Mouse (Mus musculus): ENCODE results near the gene Itpr2. TPM values are rescaled to one million over a fixed set of nuclear protein-coding genes. Genes with fewer than 3 reads are reported as not detected.

Itpr2 gene
- polyA plus RNA-seq, 1 experiment from 2014 or later = 6.1 TPM

GRCm38 (mm10) chr6:146315153-146315552 is 186.9 kb downstream of the Itpr2 start:
- H3K36me3 ChIP-seq (ENCODE audit: control insufficient read depth, insufficient read depth, low read length) = no peaks in the 10 kb centered on the region
- no peak for ATAC-seq (ENCODE audit: low read depth)
- H3K4me2 ChIP-seq (ENCODE audit: low read depth, low read length) = no peak overlapping the region
- no peak overlapping the region for H3K9ac ChIP-seq (replicated peaks; ENCODE audit: low read depth, low read length)
- WGBS = 93% methylated on average over 8 of the region's 8 CpGs
- H3K4me1 ChIP-seq (ENCODE audit: control insufficient read depth, insufficient read depth, low read length) = no peaks in the 10 kb centered on the region
- no peaks in the 10 kb centered on the region for H3K27me3 ChIP-seq (ENCODE audit: control insufficient read depth, insufficient read depth, low read length)
- H3K9me3 ChIP-seq (ENCODE audit: control insufficient read depth, low read length) = no peaks in the 10 kb centered on the region
- no peak overlapping the region for H3K27ac ChIP-seq (ENCODE audit: low read depth, low read length)
- no peak overlapping the region for H3K4me3 ChIP-seq (ENCODE audit: low read depth, low read length)

DNA sequence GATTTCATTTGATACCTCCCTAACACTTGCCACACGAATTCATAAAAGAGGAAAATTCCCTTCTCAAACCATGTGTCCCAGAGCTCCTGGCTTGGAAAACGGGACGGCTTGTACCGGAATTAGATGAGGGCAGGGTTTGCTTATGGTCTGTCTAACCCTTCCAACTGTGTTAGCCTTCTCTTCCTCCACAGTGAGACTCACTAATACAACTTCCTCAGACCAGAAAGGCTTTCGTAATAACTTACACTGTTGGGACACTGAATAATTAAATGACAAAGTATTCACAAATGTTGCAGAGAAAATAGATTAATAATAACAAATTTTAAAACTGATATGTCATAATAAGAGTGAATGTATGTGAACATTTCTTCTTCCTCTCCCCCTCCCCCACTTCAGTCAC is 187.7 kb downstream of the Itpr2 start:
- 89% methylated on average over 5 of the region's 5 CpGs for WGBS
- no peaks in the 10 kb centered on the region for H3K36me3 ChIP-seq (ENCODE audit: control insufficient read depth, insufficient read depth, low read length)

GRCm38 (mm10) chr6:146313396-146313795 is 188.6 kb downstream of the Itpr2 start:
- H3K4me1 ChIP-seq (ENCODE audit: control insufficient read depth, insufficient read depth, low read length) = no peaks in the 10 kb centered on the region
- no peaks in the 10 kb centered on the region for H3K36me3 ChIP-seq (ENCODE audit: control insufficient read depth, insufficient read depth, low read length)
- no peak for ATAC-seq (ENCODE audit: low read depth)
- H3K4me3 ChIP-seq (ENCODE audit: low read depth, low read length) = no peak overlapping the region
- WGBS = 97% methylated on average over 4 of the region's 4 CpGs
- H3K9me3 ChIP-seq (ENCODE audit: control insufficient read depth, low read length) = no peaks in the 10 kb centered on the region
- no peaks in the 10 kb centered on the region for H3K27me3 ChIP-seq (ENCODE audit: control insufficient read depth, insufficient read depth, low read length)
- H3K27ac ChIP-seq (ENCODE audit: low read depth, low read length) = no peak overlapping the region
- no peak overlapping the region for H3K9ac ChIP-seq (replicated peaks; ENCODE audit: low read depth, low read length)
- H3K4me2 ChIP-seq (ENCODE audit: low read depth, low read length) = no peak overlapping the region

More for the DNA sequence above, 187.7 kb downstream of the Itpr2 start:
- Histone ChIP-seq H3K9ac (replicated peaks; ENCODE audit: low read depth, low read length) (no peak overlapping the region), H3K4me2 (ENCODE audit: low read depth, low read length) (no peak overlapping the region), H3K27ac (ENCODE audit: low read depth, low read length) (no peak overlapping the region), H3K27me3 (ENCODE audit: control insufficient read depth, insufficient read depth, low read length) (no peaks in the 10 kb centered on the region), H3K4me1 (ENCODE audit: control insufficient read depth, insufficient read depth, low read length) (no peaks in the 10 kb centered on the region), H3K9me3 (ENCODE audit: control insufficient read depth, low read length) (no peaks in the 10 kb centered on the region), H3K4me3 (ENCODE audit: low read depth, low read length) (no peak overlapping the region)
- ATAC-seq (ENCODE audit: low read depth) = no peak

GRCm38 (mm10) chr6:146310210-146310609 is 191.8 kb downstream of the Itpr2 start:
- no peaks in the 10 kb centered on the region for H3K4me1 ChIP-seq (ENCODE audit: control insufficient read depth, insufficient read depth, low read length)
- no peaks in the 10 kb centered on the region for H3K9me3 ChIP-seq (ENCODE audit: control insufficient read depth, low read length)
- H3K27me3 ChIP-seq (ENCODE audit: control insufficient read depth, insufficient read depth, low read length) = no peaks in the 10 kb centered on the region
- no peak overlapping the region for H3K4me3 ChIP-seq (ENCODE audit: low read depth, low read length)
- ATAC-seq (ENCODE audit: low read depth) = no peak
- no peak overlapping the region for H3K4me2 ChIP-seq (ENCODE audit: low read depth, low read length)
- no peak overlapping the region for H3K27ac ChIP-seq (ENCODE audit: low read depth, low read length)
- no peak overlapping the region for H3K9ac ChIP-seq (replicated peaks; ENCODE audit: low read depth, low read length)
- 82% methylated on average over 2 of the region's 2 CpGs for WGBS
- no peaks in the 10 kb centered on the region for H3K36me3 ChIP-seq (ENCODE audit: control insufficient read depth, insufficient read depth, low read length)

DNA sequence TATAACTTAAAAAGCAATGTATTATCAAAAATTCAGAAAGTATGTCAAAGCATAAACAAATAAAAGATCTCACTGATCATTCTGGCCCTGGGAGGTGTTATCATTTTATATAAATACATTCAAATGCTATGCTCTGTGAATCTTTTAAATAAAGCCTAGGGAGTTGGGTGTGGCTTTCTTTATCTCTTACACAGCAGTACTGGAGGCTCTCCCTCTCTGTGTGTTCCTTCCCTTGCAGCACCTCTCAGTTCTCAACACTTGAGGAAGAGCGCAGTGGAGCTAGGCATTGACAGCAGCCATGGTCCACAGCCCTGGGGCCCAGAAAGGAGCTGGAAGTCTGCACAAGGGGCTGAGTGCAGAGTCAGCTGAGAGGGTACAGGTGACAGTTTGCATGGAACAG is 192.7 kb downstream of the Itpr2 start:
- 91% methylated on average over 1 of the region's 1 CpGs for WGBS
- H3K4me2 ChIP-seq (ENCODE audit: low read depth, low read length) = no peak overlapping the region
- H3K9me3 ChIP-seq (ENCODE audit: control insufficient read depth, low read length) = no peaks in the 10 kb centered on the region
- ATAC-seq (ENCODE audit: low read depth) = no peak
- H3K27ac ChIP-seq (ENCODE audit: low read depth, low read length) = no peak overlapping the region
- no peak overlapping the region for H3K9ac ChIP-seq (replicated peaks; ENCODE audit: low read depth, low read length)
- H3K36me3 ChIP-seq (ENCODE audit: control insufficient read depth, insufficient read depth, low read length) = no peaks in the 10 kb centered on the region
- H3K4me1 ChIP-seq (ENCODE audit: control insufficient read depth, insufficient read depth, low read length) = no peaks in the 10 kb centered on the region
- H3K27me3 ChIP-seq (ENCODE audit: control insufficient read depth, insufficient read depth, low read length) = no peaks in the 10 kb centered on the region
- no peak overlapping the region for H3K4me3 ChIP-seq (ENCODE audit: low read depth, low read length)

DNA sequence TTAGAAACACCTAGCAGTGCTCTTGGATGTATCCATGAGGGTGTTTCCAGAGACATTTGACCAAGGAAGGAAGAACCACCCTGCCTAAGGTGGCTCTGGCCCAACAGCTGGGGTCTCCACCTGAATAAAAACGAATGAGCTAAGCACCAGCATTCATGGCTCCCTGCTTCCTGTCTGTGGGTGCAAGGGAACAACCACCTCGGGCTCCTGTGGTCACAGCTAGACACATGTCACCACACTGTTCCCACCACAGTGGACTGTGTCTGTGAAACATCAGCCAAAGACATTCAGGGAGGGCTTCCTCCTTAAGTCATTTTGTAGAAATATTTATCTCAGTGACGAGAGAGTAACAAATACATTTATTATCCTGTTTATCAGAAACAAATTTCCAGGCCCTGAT is 196.0 kb downstream of the Itpr2 start:
- H3K9ac ChIP-seq (replicated peaks; ENCODE audit: low read depth, low read length) = no peak overlapping the region
- WGBS = 86% methylated on average over 3 of the region's 3 CpGs
- no peaks in the 10 kb centered on the region for H3K36me3 ChIP-seq (ENCODE audit: control insufficient read depth, insufficient read depth, low read length)
- no peaks in the 10 kb centered on the region for H3K4me1 ChIP-seq (ENCODE audit: control insufficient read depth, insufficient read depth, low read length)
- no peak overlapping the region for H3K4me3 ChIP-seq (ENCODE audit: low read depth, low read length)
- no peak for ATAC-seq (ENCODE audit: low read depth)
- H3K4me2 ChIP-seq (ENCODE audit: low read depth, low read length) = no peak overlapping the region
- H3K27me3 ChIP-seq (ENCODE audit: control insufficient read depth, insufficient read depth, low read length) = no peaks in the 10 kb centered on the region
- H3K9me3 ChIP-seq (ENCODE audit: control insufficient read depth, low read length) = no peaks in the 10 kb centered on the region
- H3K27ac ChIP-seq (ENCODE audit: low read depth, low read length) = no peak overlapping the region

DNA sequence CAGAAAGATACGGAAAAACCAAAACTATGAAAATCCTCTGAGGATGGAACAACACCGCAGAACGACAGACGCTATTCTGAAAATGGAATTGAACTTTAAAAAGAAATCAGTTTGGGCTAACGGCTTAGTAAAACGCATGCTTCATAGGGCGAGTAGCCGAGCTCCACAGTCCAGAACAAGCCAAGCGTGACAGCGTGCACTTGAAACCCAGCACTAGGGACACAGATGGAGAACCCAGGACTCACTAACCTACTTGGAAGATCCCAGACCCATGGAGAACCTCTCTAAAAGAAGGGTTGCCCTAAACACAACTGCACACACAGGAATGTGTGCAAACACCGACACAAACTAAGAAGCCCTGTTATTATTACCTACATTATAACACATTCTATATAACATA is 197.9 kb downstream of the Itpr2 start:
- 87% methylated on average over 11 of the region's 11 CpGs for WGBS
- no peaks in the 10 kb centered on the region for H3K4me1 ChIP-seq (ENCODE audit: control insufficient read depth, insufficient read depth, low read length)
- H3K27ac ChIP-seq (ENCODE audit: low read depth, low read length) = no peak overlapping the region
- ATAC-seq (ENCODE audit: low read depth) = no peak
- H3K9me3 ChIP-seq (ENCODE audit: control insufficient read depth, low read length) = no peaks in the 10 kb centered on the region
- H3K9ac ChIP-seq (replicated peaks; ENCODE audit: low read depth, low read length) = no peak overlapping the region
- H3K36me3 ChIP-seq (ENCODE audit: control insufficient read depth, insufficient read depth, low read length) = no peaks in the 10 kb centered on the region
- no peak overlapping the region for H3K4me2 ChIP-seq (ENCODE audit: low read depth, low read length)
- no peaks in the 10 kb centered on the region for H3K27me3 ChIP-seq (ENCODE audit: control insufficient read depth, insufficient read depth, low read length)
- no peak overlapping the region for H3K4me3 ChIP-seq (ENCODE audit: low read depth, low read length)

DNA sequence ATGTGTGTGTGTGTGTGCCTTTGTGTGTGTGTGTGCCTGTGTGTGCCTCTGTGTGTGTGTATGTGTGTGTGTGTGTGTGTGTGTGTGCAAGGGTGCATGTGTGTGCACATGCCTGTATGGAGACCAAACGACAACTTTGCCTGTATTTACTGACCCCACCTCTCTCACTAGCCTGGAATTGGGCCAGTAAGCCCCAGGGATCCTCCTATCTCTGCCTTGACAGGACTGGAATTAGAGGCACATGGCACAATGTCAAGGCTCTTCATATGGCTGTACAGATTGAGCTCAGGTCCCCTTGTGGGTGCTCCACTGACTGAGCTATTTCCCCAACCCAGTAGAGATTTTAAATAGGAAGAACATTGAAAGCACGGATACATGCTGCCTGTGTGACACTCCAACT is 198.7 kb downstream of the Itpr2 start:
- no peaks in the 10 kb centered on the region for H3K9me3 ChIP-seq (ENCODE audit: control insufficient read depth, low read length)
- H3K4me2 ChIP-seq (ENCODE audit: low read depth, low read length) = no peak overlapping the region
- no peaks in the 10 kb centered on the region for H3K4me1 ChIP-seq (ENCODE audit: control insufficient read depth, insufficient read depth, low read length)
- H3K27ac ChIP-seq (ENCODE audit: low read depth, low read length) = no peak overlapping the region
- H3K9ac ChIP-seq (replicated peaks; ENCODE audit: low read depth, low read length) = no peak overlapping the region
- 61% methylated on average over 2 of the region's 2 CpGs for WGBS
- no peak for ATAC-seq (ENCODE audit: low read depth)
- H3K27me3 ChIP-seq (ENCODE audit: control insufficient read depth, insufficient read depth, low read length) = no peaks in the 10 kb centered on the region
- H3K36me3 ChIP-seq (ENCODE audit: control insufficient read depth, insufficient read depth, low read length) = no peaks in the 10 kb centered on the region
- no peak overlapping the region for H3K4me3 ChIP-seq (ENCODE audit: low read depth, low read length)

- no peaks in the 10 kb centered on the region for H3K36me3 ChIP-seq (ENCODE audit: control insufficient read depth, insufficient read depth, low read length)
- no peaks in the 10 kb centered on the region for H3K27me3 ChIP-seq (ENCODE audit: control insufficient read depth, insufficient read depth, low read length)
- 80% methylated on average over 8 of the region's 8 CpGs for WGBS
- no peak overlapping the region for H3K4me2 ChIP-seq (ENCODE audit: low read depth, low read length)
- no peaks in the 10 kb centered on the region for H3K9me3 ChIP-seq (ENCODE audit: control insufficient read depth, low read length)
- H3K4me3 ChIP-seq (ENCODE audit: low read depth, low read length) = no peak overlapping the region
- no peak; the same call in 1 of the 2 replicates for ATAC-seq (ENCODE audit: low read depth)
- no peak overlapping the region for H3K9ac ChIP-seq (replicated peaks; ENCODE audit: low read depth, low read length)
- H3K4me1 ChIP-seq (ENCODE audit: control insufficient read depth, insufficient read depth, low read length) = no peaks in the 10 kb centered on the region
- no peak overlapping the region for H3K27ac ChIP-seq (ENCODE audit: low read depth, low read length)
Measured at GRCm38 (mm10) chr6:146302574-146303130, 199.4 kb downstream of the Itpr2 start.

Measured in neural tube, embryonic 14.5 days (tissue).